Mouse (Mus musculus) lung, postnatal 0 days (tissue): Measurements from ENCODE around the gene Slfn14.

ENCODE experiments used
- CTCF ChIP-seq: IDR thresholded peaks from 2 replicates; pipeline ENCODE4 v1.5.1; 2016; ENCODE audit warnings: antibody characterized with exemption, mild to moderate bottlenecking
- EP300 ChIP-seq: IDR thresholded peaks from 2 replicates; pipeline ENCODE4 v1.6.1; 2016; ENCODE audit warnings: antibody characterized with exemption, mild to moderate bottlenecking, control low read depth

DNA sequence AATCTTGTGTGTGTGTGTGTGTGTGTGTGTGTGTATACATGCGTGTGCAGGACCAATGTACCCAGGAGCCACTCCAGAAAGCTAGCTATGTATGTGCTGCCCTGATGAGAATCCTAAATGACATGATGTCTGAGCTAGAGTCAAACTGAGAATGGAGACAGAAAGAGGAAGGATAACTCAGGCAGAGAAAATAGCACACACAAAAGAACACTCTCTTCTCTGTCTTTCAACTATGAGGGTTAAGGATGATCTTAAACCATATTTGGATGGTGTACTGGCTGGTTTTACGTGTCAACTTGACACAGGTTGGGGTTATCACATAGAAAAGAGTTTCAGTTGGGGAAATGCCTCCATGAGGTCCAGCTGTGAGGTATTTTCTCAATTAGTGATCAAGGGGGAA lies 3.1 kb upstream of the Slfn14 start:
- TF ChIP-seq EP300 (no peak), CTCF (no peak)
